Mouse (Mus musculus) stomach, postnatal 0 days (tissue): ENCODE results near the gene Onecut3.
A peak's percentile ranks its signal among the peaks of the same experiment; 100 is the strongest.

Experiments
- CTCF ChIP-seq: IDR thresholded peaks from 2 replicates; pipeline ENCODE4 v1.5.1; 2016; ENCODE audit warnings: antibody characterized with exemption, low read depth, mild to moderate bottlenecking, moderate library complexity
- EP300 ChIP-seq: optimal IDR thresholded peaks from 2 replicates; pipeline ENCODE3; 2016; ENCODE audit warnings: antibody characterized with exemption

DNA sequence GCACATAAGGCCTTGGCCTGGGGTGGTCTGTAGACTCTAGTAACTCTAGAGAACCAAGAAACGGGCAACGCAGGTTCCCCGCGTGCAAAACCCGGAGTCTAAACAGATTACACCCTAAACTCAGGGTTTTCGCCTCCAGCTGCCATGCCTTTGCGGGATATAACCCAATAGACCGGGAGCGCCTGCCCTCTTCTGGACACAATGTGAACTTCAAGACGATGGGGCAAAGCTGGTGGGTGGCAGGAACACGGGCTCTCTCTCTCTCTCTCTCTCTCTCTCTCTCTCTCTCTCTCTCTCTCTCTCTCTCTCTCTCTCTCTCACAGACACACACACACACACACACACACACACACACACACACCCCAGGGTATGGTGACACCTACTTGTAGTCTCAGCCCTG, 11.6 kb downstream of the Onecut3 start:
- no peak for TF ChIP-seq EP300
- TF ChIP-seq CTCF: peak; percentile 86
